Mouse (Mus musculus) embryonic fibroblast, embryonic 13.5 days (primary cell): ENCODE results near the gene Rnf40.

Experiments used
- CTCF ChIP-seq: IDR thresholded peaks from 2 replicates; pipeline ENCODE4 v1.5.1; 2011; ENCODE audit warnings: mild to moderate bottlenecking, control low read depth, low read length, moderate library complexity, borderline replicate concordance; ENCODE audit not compliant: insufficient read depth
- POLR2A ChIP-seq: IDR thresholded peaks from 2 replicates; pipeline ENCODE4 v1.6.1; 2011; ENCODE audit warnings: low read depth, mild to moderate bottlenecking, control low read depth, low read length, moderate library complexity

DNA sequence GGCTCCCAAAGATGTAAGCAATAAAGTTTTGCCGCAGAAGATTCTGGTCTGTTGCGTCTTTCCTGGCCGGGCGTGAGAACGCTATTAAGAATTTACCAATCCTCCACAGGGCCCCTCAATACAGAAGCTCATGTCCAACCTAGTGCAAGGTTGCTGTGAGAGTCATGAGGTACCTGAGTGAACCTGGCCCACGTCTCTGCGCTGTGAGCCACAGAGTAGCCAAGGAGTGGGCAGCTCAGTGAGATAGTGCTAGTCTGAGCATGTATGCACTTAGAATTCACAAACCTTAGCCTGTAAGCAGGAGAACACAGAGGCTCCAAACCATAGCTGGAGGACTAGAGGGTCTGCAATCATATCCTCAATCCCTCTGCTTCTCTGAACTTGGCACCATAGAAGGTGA is 37.5 kb downstream of the Rnf40 start:
- TF ChIP-seq POLR2A: no peak
- no peak for TF ChIP-seq CTCF
